Mouse (Mus musculus) layer of hippocampus, adult 8-10 months (tissue): ENCODE data around the gene Slc29a1. TPM values are rescaled to one million over a fixed set of nuclear protein-coding genes. Genes with fewer than 3 reads are reported as not detected.
"Not testable (repeated sequence)": the region's sequence is repeated elsewhere in the genome, so short reads cannot be mapped to it uniquely, and the experiment has no call there.

Experiments
- DNase-seq, 2 experiments: peaks; one replicate each; pipeline ENCODE4 v3.0.0; 2022; ENCODE audit warnings: low spot score in 2 of 2
- total RNA-seq, 4 experiments: library from RNA; stranded (reverse); gene quantifications; 2 replicates each; pipeline ENCODE4 v1.2.4; 2022

The Slc29a1 gene
- 10 to 100 TPM; 19.4 to 26.3 (median 21.0) TPM for total RNA-seq

- DNase-seq: no peak
Observed at GRCm38 (mm10) chr17:45599446-45600242, at the start of gene Slc29a1. Gene Slc29a1, minus strand, starts transcription at chr17:45599606.

DNA sequence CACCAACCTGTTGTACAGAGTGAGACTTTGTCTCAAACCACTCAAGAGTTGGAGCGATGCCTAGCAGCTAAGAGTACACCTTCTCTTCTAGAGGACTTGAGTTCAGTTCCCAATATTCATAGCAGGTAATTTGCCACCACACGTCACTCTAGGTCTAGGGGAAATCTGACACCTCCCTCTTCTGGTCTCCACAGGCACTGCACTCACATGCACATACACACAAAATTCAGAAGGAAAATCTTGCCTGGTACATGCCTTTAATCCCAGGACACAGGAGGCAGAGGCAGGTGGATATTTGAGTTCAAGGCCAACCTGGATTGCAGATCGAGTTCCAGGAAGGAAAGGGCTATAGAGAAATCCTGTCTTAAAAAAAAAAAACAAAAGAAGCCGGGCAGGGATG, 44.8 kb upstream of the Slc29a1 start:
- DNase-seq: no peak

DNA sequence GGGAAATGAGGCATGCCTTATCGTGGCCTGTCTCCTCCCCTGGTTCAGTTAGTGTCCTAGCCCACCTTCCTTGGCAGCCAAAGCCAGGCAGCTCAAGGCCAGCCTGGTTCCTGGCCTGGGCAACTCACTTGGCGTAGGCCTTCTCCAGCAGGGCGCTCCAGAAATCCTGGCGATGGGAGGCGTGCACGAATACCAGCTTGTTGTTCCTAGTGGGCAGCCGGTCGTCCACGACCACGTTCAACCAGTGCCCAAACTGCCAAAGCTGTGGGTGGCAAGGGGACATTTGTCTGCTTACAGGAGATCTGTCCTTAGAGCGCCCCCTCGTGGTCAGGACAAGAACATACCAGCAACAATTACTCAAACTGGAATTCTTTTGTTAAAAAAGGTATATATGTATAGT, 43.3 kb upstream of the Slc29a1 start:
- peak; percentile 47 to 66 for DNase-seq

DNA sequence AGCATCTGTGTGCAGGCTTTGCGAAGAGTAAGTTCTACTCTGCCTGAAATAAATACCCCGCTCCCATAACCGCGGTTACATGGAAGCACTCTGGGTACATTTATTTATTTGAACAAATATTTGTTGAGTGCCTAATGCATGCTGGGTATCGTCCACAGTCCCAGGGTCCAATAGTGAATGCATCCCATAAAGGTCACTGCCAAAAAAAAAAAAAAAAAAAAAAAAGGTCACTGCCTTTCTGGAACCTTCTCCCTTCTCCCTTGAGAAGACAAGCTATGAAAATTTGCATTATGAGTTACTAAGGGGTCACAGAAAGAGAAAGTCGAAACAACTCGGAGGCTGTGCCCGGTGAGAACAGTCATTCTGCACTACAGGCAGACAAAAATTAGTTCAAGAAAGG, 42.6 kb upstream of the Slc29a1 start:
- DNase-seq: no peak

DNA sequence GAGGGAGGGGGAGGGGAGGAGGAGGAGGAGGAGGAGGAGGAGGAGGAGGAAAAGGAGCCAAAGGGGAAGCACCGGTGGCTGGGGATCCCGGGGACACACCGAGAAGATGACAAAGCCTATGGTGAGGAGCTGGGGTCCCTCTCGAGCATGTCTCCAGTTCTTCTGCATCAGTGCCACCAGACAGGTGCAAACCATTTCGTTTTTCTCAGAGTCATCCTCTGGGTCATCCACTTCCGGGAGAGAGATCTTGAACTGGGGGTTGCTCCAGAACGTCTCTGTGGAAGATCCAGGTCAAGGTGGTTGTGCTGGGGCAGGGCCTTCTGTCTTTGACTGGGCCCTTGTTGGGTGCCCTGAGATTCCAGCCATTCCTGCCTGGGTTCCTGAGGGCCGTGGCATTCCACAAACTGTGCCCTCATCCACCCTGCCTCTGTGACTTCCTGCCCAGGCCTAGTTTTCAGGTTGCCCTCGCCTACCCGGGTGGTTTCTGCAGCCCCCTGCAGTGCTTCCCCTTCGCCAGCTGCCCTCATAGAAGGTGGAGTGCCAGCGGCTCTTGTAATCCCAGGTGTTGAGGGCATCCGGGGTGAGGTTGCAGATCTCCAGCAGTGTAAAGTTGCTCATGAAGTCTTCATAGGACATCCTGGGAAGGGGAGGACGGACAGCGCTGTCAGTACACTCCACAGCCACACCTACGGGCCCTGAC, 39.3 kb upstream of the Slc29a1 start:
- no peak for DNase-seq

GRCm38 (mm10) chr17:45634033-45634432, 34.6 kb upstream of the Slc29a1 start:
- DNase-seq: no peak

GRCm38 (mm10) chr17:45631940-45632339, 32.5 kb upstream of the Slc29a1 start:
- no peak for DNase-seq

- no peak for DNase-seq
Observed at GRCm38 (mm10) chr17:45630992-45631391, 31.6 kb upstream of the Slc29a1 start.

- peak; percentile 51 to 54 for DNase-seq
Observed at GRCm38 (mm10) chr17:45629861-45630694, 30.7 kb upstream of the Slc29a1 start.

- DNase-seq: no peak
Observed at GRCm38 (mm10) chr17:45628885-45629855, 29.8 kb upstream of the Slc29a1 start.

GRCm38 (mm10) chr17:45628160-45628559, 28.8 kb upstream of the Slc29a1 start:
- no peak for DNase-seq

- DNase-seq: peak; percentile 60 to 71
Observed at GRCm38 (mm10) chr17:45626577-45627134, 27.2 kb upstream of the Slc29a1 start.

DNA sequence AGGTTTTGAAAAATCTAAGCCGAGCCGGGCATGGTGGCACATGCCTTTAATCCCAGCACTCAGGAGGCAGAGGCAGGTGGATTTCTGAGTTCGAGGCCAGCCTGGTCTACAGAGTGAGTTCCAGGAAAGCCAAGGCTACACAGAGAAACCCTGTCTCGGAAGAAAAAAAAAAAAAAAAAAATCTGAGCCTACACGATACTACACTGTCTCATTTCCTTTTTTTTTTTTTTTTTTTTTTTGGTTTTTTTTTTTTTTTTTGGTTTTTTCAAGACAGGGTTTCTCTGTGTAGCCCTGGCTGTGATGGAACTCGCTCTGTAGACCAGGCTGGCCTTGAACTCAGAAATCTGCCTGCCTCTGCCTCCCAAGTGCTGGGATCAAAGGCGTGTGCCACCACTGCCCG, 24.0 kb upstream of the Slc29a1 start:
- DNase-seq: not testable (repeated sequence)

GRCm38 (mm10) chr17:45619386-45620256, 20.2 kb upstream of the Slc29a1 start:
- no peak for DNase-seq

GRCm38 (mm10) chr17:45618941-45619385, 19.6 kb upstream of the Slc29a1 start:
- DNase-seq: no peak

- DNase-seq: no peak
Observed at GRCm38 (mm10) chr17:45617655-45618054, 18.2 kb upstream of the Slc29a1 start.

DNA sequence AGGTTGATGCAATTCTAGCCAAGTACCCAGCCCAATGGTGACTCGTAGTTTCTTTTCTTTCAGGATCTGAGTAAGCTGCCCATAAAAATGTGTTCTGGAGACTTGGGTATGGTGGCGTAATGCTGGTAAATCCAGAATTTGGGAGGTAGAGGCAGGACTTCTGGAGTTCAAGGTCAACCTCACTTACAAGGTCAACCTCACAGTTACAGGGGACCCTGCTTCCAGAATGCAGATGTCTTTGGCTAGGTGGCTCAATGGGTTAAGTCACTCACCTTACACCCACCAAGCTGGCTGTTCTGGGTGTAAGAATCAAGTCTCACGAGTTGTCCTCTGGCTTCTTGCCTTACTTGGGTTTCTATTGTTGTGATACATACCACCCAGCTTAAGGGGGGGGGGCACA, 17.3 kb upstream of the Slc29a1 start:
- DNase-seq: no peak

GRCm38 (mm10) chr17:45616046-45616650, 16.7 kb upstream of the Slc29a1 start:
- DNase-seq: no peak

DNA sequence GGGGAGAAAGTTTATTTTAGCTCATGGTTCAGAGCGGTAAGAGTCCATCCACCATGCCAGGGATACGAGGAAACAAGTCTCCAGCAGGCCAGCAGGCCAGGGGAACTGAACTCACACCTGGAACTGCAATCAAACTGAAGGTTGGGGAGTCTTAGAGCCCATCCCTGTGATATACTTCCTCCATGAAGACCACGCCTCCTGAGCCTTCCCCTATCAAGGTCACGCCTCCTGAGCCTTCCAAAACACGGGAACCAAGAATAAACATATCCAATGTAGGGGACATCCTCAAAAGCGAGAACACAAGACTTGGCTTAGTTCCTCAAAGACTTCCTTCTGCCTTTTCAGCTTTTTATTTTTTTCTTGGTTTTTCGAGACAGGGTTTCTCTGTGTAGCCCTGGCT, 13.5 kb upstream of the Slc29a1 start:
- no peak for DNase-seq
